Mouse (Mus musculus): ENCODE data around the gene Ppp1r32. TPM values are rescaled to one million over a fixed set of nuclear protein-coding genes. Genes with fewer than 3 reads are reported as not detected.

The Ppp1r32 gene
- total RNA-seq, 4 experiments from 2014 or later: 0.22 to 0.38 (median 0.28) TPM; not detected in 1

DNA sequence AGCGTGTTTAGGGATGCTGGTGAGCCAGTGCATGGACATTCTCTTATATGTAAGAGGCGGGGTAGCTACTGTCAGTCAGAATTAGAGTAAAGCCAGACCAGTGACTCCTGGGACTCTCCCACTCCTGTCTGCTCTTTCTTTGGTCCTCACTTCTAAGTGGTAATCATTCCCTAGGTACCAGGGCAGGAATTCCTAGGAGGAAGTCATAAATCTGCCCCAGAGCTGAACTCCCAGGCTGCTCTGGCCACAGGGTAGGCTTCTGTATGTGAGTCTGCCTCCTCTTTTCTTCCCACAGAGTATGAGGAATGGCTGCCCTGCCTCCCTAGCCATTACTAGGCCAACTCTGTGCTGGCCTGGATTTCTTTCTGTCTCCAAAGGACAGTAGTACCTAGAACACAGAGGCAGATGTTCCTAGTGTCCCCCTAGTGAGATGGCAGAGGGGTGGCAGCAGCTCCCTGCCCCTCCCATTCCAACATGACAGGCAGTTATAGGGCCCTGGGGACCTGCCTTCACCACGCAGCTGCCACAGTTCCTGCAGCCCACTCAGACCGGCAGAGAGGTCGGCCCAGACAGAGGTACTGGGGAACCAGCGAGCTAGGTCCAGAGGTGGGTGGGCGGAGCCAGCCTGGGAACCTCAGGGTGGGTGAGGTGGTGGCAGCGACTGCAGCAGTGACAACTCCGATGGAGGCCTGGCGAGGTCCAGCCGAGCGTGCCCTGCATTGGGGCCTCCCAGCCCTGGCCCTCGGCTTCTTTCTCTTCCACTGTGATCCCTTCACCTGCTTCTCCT lies 57.1 kb downstream of the Ppp1r32 start:
- no peak for DNase-seq (ENCODE audit: low spot score)

- no peak for DNase-seq (ENCODE audit: low spot score)
These were observed 58.0 kb downstream of the Ppp1r32 start for GRCm38 (mm10) chr19:10424751-10425150.

Other genes starting within 250 kb of the Ppp1r32 start
- gene Myrf, start 242.2 kb downstream of the Ppp1r32 start, total RNA-seq (2022): 1 to 10 TPM; 4.1 to 8.0 (median 7.2) TPM
- 1 to 10 TPM; 2.8 to 3.7 (median 3.1) TPM for gene Dagla, start 178.1 kb downstream of the Ppp1r32 start, total RNA-seq (2022)
- gene Syt7, start 93.8 kb downstream of the Ppp1r32 start, total RNA-seq (2022): 10 to 100 TPM; 33.2 to 39.1 (median 35.8) TPM
- 1 to 10 TPM in 2 of 4 experiments, under 1 TPM in 2; 0.38 to 6.4 (median 1.9) TPM for gene Lrrc10b, start 25.5 kb downstream of the Ppp1r32 start, total RNA-seq (2022)
- 10 to 100 TPM; 19.5 to 23.3 (median 21.8) TPM for gene Cpsf7, start 42.3 kb upstream of the Ppp1r32 start, total RNA-seq (2022)
- gene Sdhaf2, start 43.2 kb upstream of the Ppp1r32 start, total RNA-seq (2022): 10 to 100 TPM; 70.8 to 93.2 (median 82.9) TPM
- gene Tmem216, start 73.3 kb upstream of the Ppp1r32 start, total RNA-seq (2022): 1 to 10 TPM; 4.1 to 8.3 (median 5.7) TPM
- 10 to 100 TPM; 11.1 to 12.9 (median 12.0) TPM for gene Cyb561a3, start 94.2 kb upstream of the Ppp1r32 start, total RNA-seq (2022)
- gene Tmem138, start 94.4 kb upstream of the Ppp1r32 start, total RNA-seq (2022): 1 to 10 TPM; 1.6 to 4.0 (median 2.3) TPM
- gene Ddb1, start 122.4 kb upstream of the Ppp1r32 start, total RNA-seq (2022): 100 to 1,000 TPM; 132 to 146 (median 139) TPM
- 10 to 100 TPM in 2 of 4 experiments, 1 to 10 TPM in 2; 9.4 to 11.3 (median 10.2) TPM for gene Tkfc, start 122.7 kb upstream of the Ppp1r32 start, total RNA-seq (2022)
- not detected for gene Vwce, start 151.3 kb upstream of the Ppp1r32 start, total RNA-seq (2022)
- not detected for gene Pga5, start 195.1 kb upstream of the Ppp1r32 start, total RNA-seq (2022)
- 10 to 100 TPM; 21.0 to 25.1 (median 23.0) TPM for gene Vps37c, start 205.8 kb upstream of the Ppp1r32 start, total RNA-seq (2022)